Mouse (Mus musculus): ENCODE data around the gene Myl6b. TPM values are rescaled to one million over a fixed set of nuclear protein-coding genes. Genes with fewer than 3 reads are reported as not detected.

Gene Myl6b
- polyA plus RNA-seq, 1 experiment = 0.76 TPM

DNA sequence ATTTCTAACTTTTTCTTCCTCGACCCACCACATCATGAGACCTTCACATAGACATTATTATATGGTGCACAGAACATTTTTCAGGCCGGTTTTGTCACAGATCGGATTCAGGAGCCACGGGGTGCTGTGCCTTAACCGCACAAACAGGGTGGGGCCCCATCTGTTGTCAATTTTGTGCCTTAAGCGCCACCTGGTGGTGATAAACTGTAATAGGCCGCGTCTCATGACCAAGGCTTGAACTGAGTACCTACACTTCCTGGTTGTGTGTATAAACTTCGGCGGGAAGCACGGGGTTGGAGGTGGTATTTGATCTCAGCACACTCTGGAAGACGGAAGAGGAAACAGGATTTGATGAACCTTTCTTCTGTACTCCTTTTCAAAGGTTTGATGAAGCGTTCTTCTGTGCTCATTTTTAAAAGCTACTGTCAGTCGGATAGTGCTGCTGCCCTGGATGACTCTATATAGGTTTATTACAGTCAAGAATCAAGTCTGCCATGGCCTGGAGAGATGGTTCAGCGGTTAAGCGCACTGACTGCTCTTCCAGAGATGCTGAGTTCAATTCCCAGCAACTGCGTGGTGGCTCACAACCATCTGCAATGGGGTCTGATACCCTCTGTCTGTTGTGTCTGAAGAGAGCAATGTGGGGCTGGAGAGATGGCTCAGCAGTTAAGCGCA lies 37.9 kb upstream of the Myl6b start:
- peaks cover 25% of the 10 kb centered on the region for H3K4me1 ChIP-seq (ENCODE audit: control insufficient read depth)
- H3K4me3 ChIP-seq (replicated peaks) = peak overlapping the region; percentile 34
- no peaks in the 10 kb centered on the region; the same call in 1 of the 2 replicates for H3K27me3 ChIP-seq (ENCODE audit: control insufficient read depth)
- peaks cover 6% of the 10 kb centered on the region for H3K36me3 ChIP-seq (ENCODE audit: control insufficient read depth)
- H3K9me3 ChIP-seq (ENCODE audit: control insufficient read depth, low read length) = no peaks in the 10 kb centered on the region; the same call in 1 of the 2 replicates
- TF ChIP-seq GATA1 (IDR thresholded peaks at IDR 0.05; ENCODE audit: low read length) = no peak
- no peak for TF ChIP-seq TAL1 (IDR thresholded peaks at IDR 0.05; ENCODE audit: low read length)

DNA sequence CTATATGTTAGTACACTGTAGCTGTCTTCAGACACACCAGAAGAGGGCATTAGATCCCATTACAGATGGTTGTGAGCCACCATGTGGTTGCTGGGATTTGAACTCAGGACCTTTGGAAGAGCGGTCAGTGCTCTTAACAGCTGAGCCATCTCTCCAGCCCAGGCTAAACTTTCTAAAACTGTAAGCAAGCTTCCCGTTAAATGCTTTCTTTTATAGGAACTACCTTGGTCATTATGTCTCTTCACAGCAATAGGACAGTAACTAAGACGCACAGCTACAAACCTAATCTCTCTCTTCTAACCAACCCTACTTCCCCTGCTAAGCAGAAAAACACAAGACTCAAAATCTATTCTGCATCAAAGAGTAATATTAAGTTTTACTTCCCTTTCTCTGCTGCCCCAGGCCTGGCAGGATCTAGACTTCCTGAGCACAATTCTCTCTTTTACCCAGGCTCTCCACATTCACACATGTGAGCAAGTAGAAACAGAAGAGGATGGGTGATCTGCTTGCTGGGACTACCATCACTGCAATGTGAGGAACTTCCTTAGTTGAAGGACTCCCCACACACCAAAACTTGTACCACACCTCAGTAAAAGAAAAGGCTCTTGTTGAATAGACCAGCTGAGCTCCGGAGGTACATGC lies 37.3 kb upstream of the Myl6b start:
- no peak for TF ChIP-seq TAL1 (IDR thresholded peaks at IDR 0.05; ENCODE audit: low read length)
- no peak for TF ChIP-seq GATA1 (IDR thresholded peaks at IDR 0.05; ENCODE audit: low read length)
- H3K4me3 ChIP-seq (replicated peaks) = peak overlapping the region; percentile 34
- H3K4me1 ChIP-seq (ENCODE audit: control insufficient read depth) = peaks cover 25% of the 10 kb centered on the region
- peaks cover 3% of the 10 kb centered on the region for H3K27me3 ChIP-seq (ENCODE audit: control insufficient read depth)
- H3K9me3 ChIP-seq (ENCODE audit: control insufficient read depth, low read length) = no peaks in the 10 kb centered on the region; the same call in 1 of the 2 replicates
- no peaks in the 10 kb centered on the region; the same call in 1 of the 2 replicates for H3K36me3 ChIP-seq (ENCODE audit: control insufficient read depth)

DNA sequence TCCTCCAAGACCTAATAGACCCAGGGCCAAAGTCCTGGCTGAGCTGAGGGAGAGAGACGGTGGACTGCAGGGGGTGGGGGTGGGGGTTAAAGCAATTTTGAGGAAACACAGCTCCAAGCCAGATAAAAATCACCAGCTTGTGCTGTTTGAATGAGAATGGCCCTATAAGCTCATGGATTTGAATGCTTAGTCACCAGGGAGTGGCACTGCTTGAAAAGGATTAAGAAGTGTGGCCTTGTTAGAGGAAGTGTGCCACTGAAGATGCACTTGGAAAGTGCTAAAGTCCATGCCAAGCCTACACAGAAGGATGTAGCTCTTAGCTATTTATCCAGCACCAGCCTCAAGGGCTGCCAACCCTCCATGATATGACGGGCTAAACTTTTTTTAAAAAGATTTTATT lies 36.7 kb upstream of the Myl6b start:
- Histone ChIP-seq H3K36me3 (ENCODE audit: control insufficient read depth) (no peaks in the 10 kb centered on the region; the same call in 1 of the 2 replicates), H3K9me3 (ENCODE audit: control insufficient read depth, low read length) (no peaks in the 10 kb centered on the region; the same call in 1 of the 2 replicates), H3K27me3 (ENCODE audit: control insufficient read depth) (peaks cover 4% of the 10 kb centered on the region), H3K4me1 (ENCODE audit: control insufficient read depth) (peaks cover 25% of the 10 kb centered on the region), H3K4me3 (replicated peaks) (no peak overlapping the region)
- TF ChIP-seq GATA1 (IDR thresholded peaks at IDR 0.05; ENCODE audit: low read length) (no peak), TAL1 (IDR thresholded peaks at IDR 0.05; ENCODE audit: low read length) (no peak)

DNA sequence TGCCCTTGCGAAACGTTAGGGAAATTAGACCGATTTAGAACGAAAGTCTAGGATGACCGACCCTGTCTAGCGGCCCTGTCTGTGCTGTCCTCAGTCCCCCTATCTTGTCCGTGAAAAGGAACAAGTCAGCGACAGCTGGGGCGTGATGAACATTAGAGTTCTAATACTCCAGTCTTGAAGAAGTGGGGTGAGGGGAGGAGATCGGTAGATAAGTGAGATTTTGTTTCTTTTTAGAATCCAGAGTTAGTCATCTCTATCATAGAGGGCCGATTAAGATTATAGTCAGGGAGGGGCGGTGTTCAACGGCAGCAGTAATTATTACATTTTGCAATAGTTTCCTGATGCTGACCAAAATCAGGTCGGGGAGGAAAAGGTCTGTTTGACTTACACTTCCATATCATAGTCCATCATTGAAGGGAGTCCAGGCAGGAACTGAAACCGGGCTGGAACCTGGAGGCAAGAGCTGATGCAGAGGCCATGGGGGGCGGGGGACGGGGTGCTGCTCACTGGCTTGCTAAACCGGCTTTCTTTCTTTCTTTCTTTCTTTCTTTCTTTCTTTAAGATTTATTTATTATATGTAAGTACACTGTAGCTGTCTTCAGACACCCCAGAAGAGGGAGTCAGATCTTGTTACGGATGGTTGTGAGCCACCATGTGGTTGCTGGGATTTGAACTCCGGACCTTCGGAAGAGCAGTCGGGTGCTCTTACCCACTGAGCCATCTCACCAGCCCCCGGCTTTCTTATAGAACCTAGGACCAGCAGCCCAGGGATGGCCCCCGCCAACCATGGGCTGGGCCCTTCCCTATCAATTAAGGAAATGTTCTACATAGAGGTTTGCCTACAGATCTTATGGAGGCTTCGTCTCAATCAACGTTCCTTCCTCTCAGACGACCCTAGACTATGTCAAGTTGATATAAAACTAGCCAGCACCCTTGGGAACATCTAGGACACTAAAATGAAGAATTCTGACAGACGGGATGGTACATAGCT lies 28.2 kb upstream of the Myl6b start:
- peaks cover 12% of the 10 kb centered on the region for H3K27me3 ChIP-seq (ENCODE audit: control insufficient read depth)
- peaks cover 13% of the 10 kb centered on the region for H3K36me3 ChIP-seq (ENCODE audit: control insufficient read depth)
- H3K9me3 ChIP-seq (ENCODE audit: control insufficient read depth, low read length) = no peaks in the 10 kb centered on the region
- peaks cover 37% of the 10 kb centered on the region for H3K4me1 ChIP-seq (ENCODE audit: control insufficient read depth)
- TF ChIP-seq TAL1 (IDR thresholded peaks at IDR 0.05; ENCODE audit: low read length) = no peak
- peak; percentile 36; the same call in 1 of the 2 replicates for TF ChIP-seq GATA1 (IDR thresholded peaks at IDR 0.05; ENCODE audit: low read length)
- peak overlapping the region; percentile 77 for H3K4me3 ChIP-seq (replicated peaks)

DNA sequence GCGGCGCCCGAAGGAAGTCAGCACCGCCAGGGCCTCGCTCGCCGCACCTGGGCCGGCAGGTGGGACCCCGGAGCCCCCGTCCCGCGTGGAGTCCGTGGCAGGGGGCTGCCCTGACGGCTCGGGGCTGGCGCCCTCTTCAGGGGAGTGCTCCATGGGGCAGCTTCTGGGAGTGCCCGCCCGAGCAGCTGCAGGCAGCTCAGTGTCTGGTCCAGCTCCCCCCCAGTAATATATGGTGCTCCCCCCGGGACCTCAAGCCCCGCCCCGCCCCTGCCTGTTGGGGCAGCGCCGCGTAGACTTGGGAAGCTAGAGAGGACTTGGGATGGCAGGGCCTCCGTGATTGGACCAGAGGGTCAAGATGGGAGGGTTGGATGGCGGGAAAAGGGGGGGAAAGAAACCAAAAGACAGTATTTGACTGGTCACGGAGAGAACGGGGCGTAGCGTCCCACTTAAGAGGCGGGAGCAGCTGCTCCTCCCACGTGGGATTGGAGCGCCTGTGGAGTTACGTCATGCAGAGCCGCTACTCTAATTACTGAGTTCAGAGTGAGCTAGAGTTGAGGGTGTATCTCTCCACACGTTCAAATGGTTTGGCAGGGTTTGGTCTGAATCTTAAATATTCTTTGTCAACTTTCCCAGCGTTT lies 27.3 kb upstream of the Myl6b start, which contains the start of gene Esyt1:
Esyt1 (minus strand) TSS at position 201 of the 638 bp plus-strand sequence.
- Histone ChIP-seq H3K27me3 (ENCODE audit: control insufficient read depth) (peaks cover 9% of the 10 kb centered on the region), H3K4me3 (replicated peaks) (peak within 1 kb of the TSS; percentile 77), H3K9me3 (ENCODE audit: control insufficient read depth, low read length) (no peaks in the 10 kb centered on the region), H3K36me3 (ENCODE audit: control insufficient read depth) (peaks cover 21% of the 10 kb centered on the region), H3K4me1 (ENCODE audit: control insufficient read depth) (peaks cover 37% of the 10 kb centered on the region)
- no peak for TF ChIP-seq TAL1 (IDR thresholded peaks at IDR 0.05; ENCODE audit: low read length)
- TF ChIP-seq GATA1 (IDR thresholded peaks at IDR 0.05; ENCODE audit: low read length) = no peak

DNA sequence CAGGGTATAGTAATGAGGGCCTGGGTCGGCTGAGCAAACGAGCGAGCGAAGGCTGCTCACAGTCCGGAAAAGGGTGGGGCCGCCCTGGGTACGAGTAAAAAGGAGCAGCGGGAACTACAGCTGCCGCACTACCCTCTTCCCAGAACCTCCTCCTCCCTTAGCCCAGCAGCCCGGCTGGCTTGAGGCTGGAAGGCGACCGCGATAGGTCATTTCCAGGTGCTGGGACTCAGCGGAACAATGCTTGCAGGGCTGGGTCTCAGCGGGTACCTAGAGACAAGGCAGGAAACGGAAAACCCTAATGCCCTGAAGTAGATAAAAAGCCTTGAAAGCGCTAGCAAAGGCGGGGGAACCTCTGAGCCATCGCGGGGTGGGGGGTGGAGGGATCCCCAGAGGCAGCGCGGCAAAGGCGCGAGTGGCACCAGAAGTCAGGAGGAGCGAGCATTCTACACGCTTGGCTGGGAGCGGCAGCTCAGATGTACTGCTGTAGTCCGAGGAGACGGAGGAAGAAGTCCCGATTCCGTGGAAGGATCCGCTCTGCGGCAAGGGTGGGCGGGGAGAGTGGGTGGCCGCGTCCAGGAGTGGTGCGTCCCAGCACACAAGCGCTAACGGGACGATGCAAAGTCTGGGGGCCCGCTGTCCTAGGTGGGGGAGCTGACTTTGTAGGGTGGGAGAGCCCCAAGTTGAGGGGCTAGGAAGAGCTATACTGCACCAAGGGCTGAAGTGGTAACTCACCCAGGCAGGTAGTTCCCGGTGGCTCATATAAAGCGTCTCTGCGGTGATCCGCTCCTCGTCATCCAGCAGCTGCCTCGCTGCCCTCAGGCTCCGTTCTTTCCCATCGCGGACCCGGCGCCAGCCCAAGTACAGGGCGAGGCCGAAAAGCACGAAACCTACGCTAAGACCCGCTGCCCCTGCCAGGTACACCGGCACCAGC lies 26.5 kb upstream of the Myl6b start:
- TF ChIP-seq TAL1 (IDR thresholded peaks at IDR 0.05; ENCODE audit: low read length) (no peak), GATA1 (IDR thresholded peaks at IDR 0.05; ENCODE audit: low read length) (no peak)
- H3K27me3 ChIP-seq (ENCODE audit: control insufficient read depth) = peaks cover 8% of the 10 kb centered on the region
- peaks cover 37% of the 10 kb centered on the region for H3K4me1 ChIP-seq (ENCODE audit: control insufficient read depth)
- H3K36me3 ChIP-seq (ENCODE audit: control insufficient read depth) = peaks cover 29% of the 10 kb centered on the region
- peak overlapping the region; percentile 77 for H3K4me3 ChIP-seq (replicated peaks)
- no peaks in the 10 kb centered on the region for H3K9me3 ChIP-seq (ENCODE audit: control insufficient read depth, low read length)

DNA sequence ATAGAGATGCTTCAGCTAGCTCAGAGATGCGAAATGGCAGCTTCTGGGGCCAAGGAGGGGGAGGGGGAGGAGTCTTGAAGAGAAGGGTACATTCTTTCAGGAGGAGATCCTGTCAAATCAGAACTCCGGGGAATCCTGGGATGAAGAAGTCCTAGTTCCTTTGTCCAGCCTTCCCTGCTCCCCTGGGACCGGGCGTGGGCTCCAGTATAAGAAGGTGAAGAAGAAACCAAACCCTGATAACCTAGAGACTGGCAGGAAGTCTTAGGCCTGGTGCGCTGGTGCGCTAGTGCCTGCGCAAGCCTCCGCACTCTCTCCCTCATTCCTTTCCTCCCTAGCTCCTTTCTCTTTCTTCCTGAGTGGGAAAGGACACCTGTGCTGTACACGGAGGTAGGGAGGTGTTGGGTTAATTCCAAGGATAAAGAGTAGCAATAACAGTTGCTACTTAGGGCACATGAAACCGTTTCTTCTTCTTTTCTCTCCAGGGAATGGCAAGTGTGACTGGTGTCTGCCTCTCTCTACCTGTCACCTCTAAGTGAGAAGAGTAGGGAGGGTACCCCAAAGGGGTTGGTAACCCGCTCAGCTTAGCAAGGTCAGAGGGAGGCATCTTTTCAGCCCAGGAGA lies 25.7 kb upstream of the Myl6b start:
- no peak for TF ChIP-seq TAL1 (IDR thresholded peaks at IDR 0.05; ENCODE audit: low read length)
- no peak for TF ChIP-seq GATA1 (IDR thresholded peaks at IDR 0.05; ENCODE audit: low read length)
- no peaks in the 10 kb centered on the region for H3K9me3 ChIP-seq (ENCODE audit: control insufficient read depth, low read length)
- H3K4me1 ChIP-seq (ENCODE audit: control insufficient read depth) = peaks cover 37% of the 10 kb centered on the region
- peaks cover 36% of the 10 kb centered on the region for H3K36me3 ChIP-seq (ENCODE audit: control insufficient read depth)
- H3K27me3 ChIP-seq (ENCODE audit: control insufficient read depth) = peaks cover 8% of the 10 kb centered on the region
- peak overlapping the region; percentile 77 for H3K4me3 ChIP-seq (replicated peaks)

Measured in erythroblast, embryonic 14.5 days (primary cell).